Mouse (Mus musculus): ENCODE data around the gene Lpar3. TPM values are rescaled to one million over a fixed set of nuclear protein-coding genes. Genes with fewer than 3 reads are reported as not detected.

The Lpar3 gene
- total and polyA plus RNA-seq, 3 experiments = 0.10 to 0.68 (median 0.32) TPM

- intact Hi-C loops (cut with DNase I) = no loop called here
- Histone ChIP-seq H3K4me1 (ENCODE audit: control insufficient read depth, insufficient read depth, low read length) (no peaks in the 10 kb centered on the region), H3K9ac (ENCODE audit: low read depth, low read length) (no peak overlapping the region), H3K4me3 (no peak overlapping the region), H3K36me3 (ENCODE audit: control insufficient read depth, insufficient read depth, low read length) (no peaks in the 10 kb centered on the region), H3K27me3 (ENCODE audit: control insufficient read depth, insufficient read depth, low read length) (no peaks in the 10 kb centered on the region), H3K79me2 (replicated peaks; ENCODE audit: control insufficient read depth, insufficient read depth, low read length) (no peaks in the 10 kb centered on the region), H3K27ac (no peak overlapping the region)
- no peak for DNase-seq
- WGBS = 57% methylated on average over 3 of the region's 3 CpGs
- TF ChIP-seq POLR2A (IDR thresholded peaks at IDR 0.05; ENCODE audit: insufficient read depth, low read depth, low read length) (no peak), CTCF (IDR thresholded peaks at IDR 0.05) (no peak), EP300 (IDR thresholded peaks at IDR 0.05; ENCODE audit: insufficient read depth, low read depth, low read length) (no peak)
These were observed 6.7 kb downstream of the Lpar3 start for GRCm38 (mm10) chr3:146227427-146227826.

DNA sequence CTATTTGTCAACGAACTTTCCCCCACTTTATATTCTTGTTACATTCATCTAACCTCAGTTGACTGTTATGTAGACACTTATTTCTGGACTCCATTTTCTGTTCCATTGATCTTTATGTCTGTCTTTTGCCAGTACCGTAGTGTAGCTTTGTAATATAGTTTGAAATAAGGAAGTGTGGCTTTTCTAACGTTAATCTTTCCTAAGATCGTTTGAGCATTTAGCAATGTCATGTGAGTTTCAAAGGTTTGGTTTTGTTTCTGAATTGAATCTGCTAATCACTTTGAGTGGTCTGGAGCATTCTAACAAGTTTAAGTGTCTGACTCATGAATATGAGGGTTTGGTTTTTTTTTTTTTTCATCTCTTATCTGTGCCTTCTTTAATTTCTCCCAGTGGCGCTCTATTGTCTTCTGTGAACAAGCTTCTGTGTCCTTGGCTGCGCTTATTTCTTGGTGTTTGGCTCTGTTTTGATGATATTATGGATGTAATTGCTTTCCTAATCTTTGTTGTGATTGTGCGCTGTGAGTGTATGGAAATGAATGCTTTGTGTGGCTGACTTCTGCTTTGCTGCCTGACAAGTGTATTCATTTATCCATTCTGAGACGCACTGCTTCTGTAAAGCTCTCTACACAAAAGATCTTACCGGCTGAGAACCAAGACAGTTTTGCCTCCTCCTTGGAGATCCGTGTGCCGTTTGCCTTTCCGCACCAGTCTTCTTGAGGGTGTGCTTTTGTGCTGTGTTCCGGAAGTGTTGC, 8.0 kb downstream of the Lpar3 start:
- no peaks in the 10 kb centered on the region for H3K4me1 ChIP-seq (ENCODE audit: control insufficient read depth, insufficient read depth, low read length)
- WGBS = 82% methylated on average over 13 of the region's 13 CpGs
- no peaks in the 10 kb centered on the region for H3K36me3 ChIP-seq (ENCODE audit: control insufficient read depth, insufficient read depth, low read length)
- no peak for DNase-seq
- H3K27ac ChIP-seq = no peak overlapping the region
- no peaks in the 10 kb centered on the region for H3K27me3 ChIP-seq (ENCODE audit: control insufficient read depth, insufficient read depth, low read length)
- H3K79me2 ChIP-seq (replicated peaks; ENCODE audit: control insufficient read depth, insufficient read depth, low read length) = no peaks in the 10 kb centered on the region
- H3K9ac ChIP-seq (ENCODE audit: low read depth, low read length) = no peak overlapping the region
- no peak overlapping the region for H3K4me3 ChIP-seq
- intact Hi-C loops (cut with DNase I) = no loop called here
- TF ChIP-seq POLR2A (IDR thresholded peaks at IDR 0.05; ENCODE audit: insufficient read depth, low read depth, low read length) = no peak
- no peak for TF ChIP-seq EP300 (IDR thresholded peaks at IDR 0.05; ENCODE audit: insufficient read depth, low read depth, low read length)
- no peak for TF ChIP-seq CTCF (IDR thresholded peaks at IDR 0.05)

DNA sequence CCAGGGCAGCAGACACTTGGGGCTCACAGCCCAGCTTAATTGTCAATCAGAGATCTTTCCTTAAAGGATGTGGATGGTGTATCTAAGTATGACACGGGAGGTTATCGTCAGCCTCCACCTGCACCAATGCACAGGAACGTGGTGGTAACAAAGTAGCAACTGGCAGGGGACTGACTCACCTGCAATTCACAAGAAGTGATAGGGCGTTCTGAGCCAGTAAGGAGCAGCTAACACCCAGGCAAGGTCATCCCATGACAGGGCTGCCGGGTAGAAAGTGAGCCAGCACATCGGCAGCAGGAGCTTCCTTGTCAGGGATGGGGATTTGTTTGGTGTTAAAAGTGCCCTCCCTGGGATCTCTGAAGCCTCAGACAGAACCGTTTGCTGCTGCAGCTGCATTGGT, 11.9 kb downstream of the Lpar3 start:
- no peak for TF ChIP-seq POLR2A (IDR thresholded peaks at IDR 0.05; ENCODE audit: insufficient read depth, low read depth, low read length)
- no peaks in the 10 kb centered on the region for H3K27me3 ChIP-seq (ENCODE audit: control insufficient read depth, insufficient read depth, low read length)
- no peak overlapping the region for H3K4me3 ChIP-seq
- no peaks in the 10 kb centered on the region for H3K4me1 ChIP-seq (ENCODE audit: control insufficient read depth, insufficient read depth, low read length)
- no peak for DNase-seq
- intact Hi-C loops (cut with DNase I) = no loop called here
- 51% methylated on average over 7 of the region's 7 CpGs for WGBS
- no peak overlapping the region for H3K9ac ChIP-seq (ENCODE audit: low read depth, low read length)
- no peak overlapping the region for H3K27ac ChIP-seq
- no peaks in the 10 kb centered on the region for H3K36me3 ChIP-seq (ENCODE audit: control insufficient read depth, insufficient read depth, low read length)
- H3K79me2 ChIP-seq (replicated peaks; ENCODE audit: control insufficient read depth, insufficient read depth, low read length) = no peaks in the 10 kb centered on the region

DNA sequence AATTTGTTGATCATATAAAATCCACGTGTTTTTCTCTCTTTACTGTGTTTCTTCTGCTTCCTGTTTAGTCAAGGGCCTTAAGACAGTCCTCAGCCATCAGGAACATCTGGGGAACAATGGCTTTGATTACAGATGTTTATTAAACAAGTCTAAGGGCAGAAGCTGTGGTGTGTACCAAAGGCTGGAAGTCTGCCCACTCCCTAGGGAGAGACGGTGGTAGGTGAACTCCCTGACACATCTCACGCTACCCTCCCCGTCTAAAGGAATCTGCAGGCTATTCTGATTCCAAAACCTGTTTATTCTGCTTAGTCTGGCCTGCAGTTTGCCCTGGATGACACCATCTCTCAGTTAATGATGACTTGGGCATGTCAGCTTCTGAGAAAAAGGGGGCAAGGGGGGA, 13.0 kb downstream of the Lpar3 start:
- no peak overlapping the region for H3K27ac ChIP-seq
- H3K4me1 ChIP-seq (ENCODE audit: control insufficient read depth, insufficient read depth, low read length) = no peaks in the 10 kb centered on the region
- no peak overlapping the region for H3K4me3 ChIP-seq
- no peaks in the 10 kb centered on the region for H3K27me3 ChIP-seq (ENCODE audit: control insufficient read depth, insufficient read depth, low read length)
- no peak overlapping the region for H3K9ac ChIP-seq (ENCODE audit: low read depth, low read length)
- WGBS = 36% methylated on average over 4 of the region's 4 CpGs
- H3K79me2 ChIP-seq (replicated peaks; ENCODE audit: control insufficient read depth, insufficient read depth, low read length) = no peaks in the 10 kb centered on the region
- TF ChIP-seq EP300 (IDR thresholded peaks at IDR 0.05; ENCODE audit: insufficient read depth, low read depth, low read length) (no peak), CTCF (IDR thresholded peaks at IDR 0.05) (no peak), POLR2A (IDR thresholded peaks at IDR 0.05; ENCODE audit: insufficient read depth, low read depth, low read length) (no peak)
- intact Hi-C loops (cut with DNase I) = no loop called here
- H3K36me3 ChIP-seq (ENCODE audit: control insufficient read depth, insufficient read depth, low read length) = no peaks in the 10 kb centered on the region
- DNase-seq = no peak

DNA sequence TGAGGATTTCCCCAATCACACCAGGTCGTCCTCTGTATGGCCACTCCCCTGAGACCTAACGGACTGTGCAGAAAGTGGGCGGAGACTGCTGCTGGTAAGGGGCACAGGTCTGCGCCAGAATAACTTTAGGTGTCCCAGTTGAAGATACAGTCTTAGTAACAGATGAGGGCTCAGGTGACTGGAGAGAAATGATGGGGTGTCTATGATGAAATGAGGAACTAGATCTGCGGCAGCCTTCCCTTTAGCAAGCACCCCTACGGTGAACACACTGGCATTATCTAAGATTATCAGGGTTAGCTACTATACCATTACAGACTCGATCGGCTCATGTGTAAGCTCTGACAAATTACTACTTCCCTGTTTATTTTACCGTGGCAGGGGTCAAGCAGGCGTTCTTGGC, 13.8 kb downstream of the Lpar3 start:
- TF ChIP-seq EP300 (IDR thresholded peaks at IDR 0.05; ENCODE audit: insufficient read depth, low read depth, low read length) (no peak), CTCF (IDR thresholded peaks at IDR 0.05) (no peak), POLR2A (IDR thresholded peaks at IDR 0.05; ENCODE audit: insufficient read depth, low read depth, low read length) (no peak)
- Histone ChIP-seq H3K4me1 (ENCODE audit: control insufficient read depth, insufficient read depth, low read length) (no peaks in the 10 kb centered on the region), H3K27ac (no peak overlapping the region), H3K4me3 (no peak overlapping the region), H3K36me3 (ENCODE audit: control insufficient read depth, insufficient read depth, low read length) (no peaks in the 10 kb centered on the region), H3K79me2 (replicated peaks; ENCODE audit: control insufficient read depth, insufficient read depth, low read length) (no peaks in the 10 kb centered on the region), H3K27me3 (ENCODE audit: control insufficient read depth, insufficient read depth, low read length) (no peaks in the 10 kb centered on the region), H3K9ac (ENCODE audit: low read depth, low read length) (no peak overlapping the region)
- intact Hi-C loops (cut with DNase I) = no loop called here
- WGBS = 86% methylated on average over 10 of the region's 10 CpGs
- no peak for DNase-seq

DNA sequence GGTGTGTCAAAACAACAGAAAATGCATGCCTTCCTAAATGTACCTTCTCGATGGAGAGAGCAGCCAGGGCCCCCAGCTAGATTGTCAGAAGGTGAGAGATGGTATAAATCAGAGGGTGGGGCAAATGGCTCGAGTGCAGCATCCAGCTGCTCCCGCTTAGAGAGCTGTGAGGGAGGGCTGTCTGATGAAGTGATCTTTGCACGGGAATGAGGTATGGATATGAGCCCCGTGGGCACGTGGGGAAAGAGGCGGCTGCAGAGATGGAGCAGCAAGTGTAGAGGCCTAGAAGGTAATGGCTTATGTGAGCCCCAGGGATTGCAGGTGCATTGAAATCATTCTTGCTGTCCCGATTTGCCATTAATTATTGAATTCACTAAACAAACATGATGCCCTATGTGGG, 15.5 kb downstream of the Lpar3 start:
- no peaks in the 10 kb centered on the region for H3K79me2 ChIP-seq (replicated peaks; ENCODE audit: control insufficient read depth, insufficient read depth, low read length)
- H3K36me3 ChIP-seq (ENCODE audit: control insufficient read depth, insufficient read depth, low read length) = no peaks in the 10 kb centered on the region
- H3K9ac ChIP-seq (ENCODE audit: low read depth, low read length) = no peak overlapping the region
- H3K27ac ChIP-seq = no peak overlapping the region
- WGBS = 76% methylated on average over 8 of the region's 8 CpGs
- H3K27me3 ChIP-seq (ENCODE audit: control insufficient read depth, insufficient read depth, low read length) = no peaks in the 10 kb centered on the region
- intact Hi-C loops (cut with DNase I) = no loop called here
- no peak for DNase-seq
- H3K4me3 ChIP-seq = no peak overlapping the region
- no peaks in the 10 kb centered on the region for H3K4me1 ChIP-seq (ENCODE audit: control insufficient read depth, insufficient read depth, low read length)
- TF ChIP-seq CTCF (IDR thresholded peaks at IDR 0.05) (no peak), POLR2A (IDR thresholded peaks at IDR 0.05; ENCODE audit: insufficient read depth, low read depth, low read length) (no peak), EP300 (IDR thresholded peaks at IDR 0.05; ENCODE audit: insufficient read depth, low read depth, low read length) (no peak)

Measured in heart, adult 2 months (tissue).